Mouse (Mus musculus) layer of hippocampus, adult 18-20 months (tissue): ENCODE measurements around the gene Armcx3. TPM values are rescaled to one million over a fixed set of nuclear protein-coding genes. Genes with fewer than 3 reads are reported as not detected.
"Not testable (repeated sequence)": the region's sequence is repeated elsewhere in the genome, so short reads cannot be mapped to it uniquely, and the experiment has no call there.

Experiments used
- DNase-seq, 2 experiments: peaks; one replicate each; pipeline ENCODE4 v3.0.0; 2022; ENCODE audit warnings: low spot score in 2 of 2
- long read RNA-seq: library from polyadenylated mRNA; stranded (forward); transcript quantifications from one replicate; pipeline ENCODE4 v2.0.0, GENCODE M21; 2021
- total RNA-seq, 2 experiments: library from RNA; stranded (reverse); gene quantifications; 2 replicates each; pipeline ENCODE4 v1.2.3; 2021

The Armcx3 gene
- 10 to 100 TPM; 72.3 to 85.6 TPM for total RNA-seq
- long read RNA-seq, transcript Armcx3-202 (5 exons, 2,024 nt), result minor isoform, 32 of 181 reads
- long read RNA-seq, transcript Armcx3-201 (5 exons, 3,327 nt), result major isoform, 118 of 181 reads
- long read RNA-seq, partial matches to known transcripts, result 9 of 181 reads
- long read RNA-seq, other reads (novel, unspliced or antisense), result 22 of 181 reads

GRCm38 (mm10) chrX:134756434-134757292 is at the start of gene Armcx3:
Armcx3 (plus strand) TSS chrX:134756595.
- DNase-seq, result peak; percentile 18 to 67

DNA sequence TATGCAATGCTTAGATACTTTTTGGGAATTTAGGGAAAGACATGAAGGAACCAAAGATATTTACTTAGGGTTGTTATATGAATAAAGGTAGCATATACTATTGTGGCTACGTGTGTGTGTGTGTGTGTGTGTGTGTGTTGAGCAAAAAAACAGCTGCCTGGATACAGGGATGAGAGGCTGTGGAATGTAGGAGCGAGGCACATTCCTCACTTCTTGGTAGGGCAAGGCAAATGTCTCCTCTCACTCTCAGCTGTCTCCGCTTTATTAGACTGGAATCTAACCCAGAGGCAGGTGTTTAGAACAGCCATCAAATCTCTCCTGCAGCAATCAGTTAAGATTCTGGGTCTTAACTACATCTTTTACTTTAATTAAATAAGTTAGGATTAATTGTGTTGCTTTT is 39.5 kb upstream of the Armcx3 start:
- no peak for DNase-seq

GRCm38 (mm10) chrX:134717752-134718308 is 38.6 kb upstream of the Armcx3 start, which contains the start of gene Armcx1:
Armcx1 (plus strand) TSS chrX:134717963.
- peak; percentile 60 to 77 for DNase-seq

- DNase-seq, result peak; percentile 36 to 50
Measured at GRCm38 (mm10) chrX:134718524-134718923, 37.9 kb upstream of the Armcx3 start.

GRCm38 (mm10) chrX:134723762-134724161 is 32.6 kb upstream of the Armcx3 start:
- not testable (repeated sequence) for DNase-seq

DNA sequence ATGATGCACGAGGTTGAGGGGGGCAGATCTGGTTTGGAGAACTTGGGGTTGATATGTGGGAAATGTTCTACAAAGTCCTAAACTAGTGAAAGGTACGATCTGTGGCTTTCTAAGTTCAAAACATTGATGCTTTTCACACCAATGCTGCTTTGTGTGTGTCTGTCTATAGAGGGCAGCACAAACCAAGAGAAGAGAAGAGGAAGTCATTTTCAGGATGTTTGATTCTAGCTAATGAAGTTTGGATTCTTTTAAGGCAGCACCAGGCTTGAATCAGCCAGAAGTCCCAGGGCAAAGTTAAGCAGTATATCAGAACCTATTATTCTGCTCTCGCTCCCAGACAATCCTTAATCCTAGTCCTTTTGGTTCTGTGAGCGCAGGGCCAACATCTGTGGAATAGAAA is 26.6 kb upstream of the Armcx3 start:
- peak in 1 of 2 experiments; percentile 28 for DNase-seq

DNA sequence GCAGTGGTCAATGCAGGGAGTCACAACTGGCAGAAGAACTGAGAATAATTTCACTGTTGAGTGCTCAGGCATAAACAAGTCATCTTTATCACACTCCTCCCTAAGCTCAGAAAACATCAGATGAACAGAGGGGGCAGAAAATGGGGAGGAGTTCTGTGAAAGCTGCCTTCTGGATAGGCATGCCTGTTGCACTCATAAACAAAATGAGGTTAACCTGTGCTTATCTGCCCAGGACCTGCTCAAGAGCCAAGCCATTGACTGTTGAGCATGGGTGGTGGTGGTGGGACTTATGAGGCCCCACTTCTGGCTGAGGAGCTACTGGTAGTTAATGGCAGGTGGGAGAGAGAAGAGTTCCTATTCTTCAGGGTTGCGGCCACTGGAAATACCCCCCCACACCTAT is 18.6 kb upstream of the Armcx3 start:
- DNase-seq, result no peak

- DNase-seq, result no peak
Measured at GRCm38 (mm10) chrX:134739160-134739559, 17.2 kb upstream of the Armcx3 start.

DNA sequence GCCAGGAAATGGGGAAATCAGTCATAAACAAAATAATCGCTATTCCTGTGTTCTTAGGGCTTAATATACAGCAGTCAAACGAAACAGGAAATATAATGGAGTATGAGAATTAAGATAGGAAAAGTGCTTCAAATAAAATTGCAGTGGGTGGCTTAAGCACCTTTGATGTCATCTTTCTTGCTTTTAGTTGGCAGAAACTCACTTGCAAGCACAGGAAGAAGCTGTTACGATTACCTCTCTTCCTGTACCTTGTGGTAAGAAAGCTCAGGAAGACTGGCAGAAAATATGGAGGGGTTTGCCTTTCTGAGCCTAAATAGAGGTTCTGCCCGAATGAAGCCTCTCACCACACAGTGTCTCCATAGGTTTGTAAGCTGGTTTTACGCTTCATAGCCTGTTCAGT is 14.5 kb upstream of the Armcx3 start:
- DNase-seq, result no peak

DNA sequence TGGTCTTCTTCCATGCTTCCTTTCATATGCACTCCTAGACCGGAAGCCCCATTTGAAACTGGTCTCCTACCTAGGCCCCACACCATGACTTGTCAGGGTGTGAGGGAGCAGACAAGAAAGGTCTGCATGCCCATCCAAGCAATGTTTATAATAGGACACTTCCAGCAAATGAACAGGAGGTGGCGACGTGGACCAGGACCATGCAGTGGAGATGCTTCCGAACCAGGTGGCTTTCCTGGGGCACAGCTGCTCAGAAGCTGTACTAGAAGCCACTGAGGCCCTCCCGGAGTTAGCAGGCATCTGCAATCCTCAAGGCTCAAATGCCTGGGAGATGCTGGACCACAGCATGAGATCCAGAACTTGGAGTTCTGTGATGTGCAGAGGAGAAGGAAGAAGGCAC is 9.9 kb upstream of the Armcx3 start:
- peak in 1 of 2 experiments; percentile 52 for DNase-seq

DNA sequence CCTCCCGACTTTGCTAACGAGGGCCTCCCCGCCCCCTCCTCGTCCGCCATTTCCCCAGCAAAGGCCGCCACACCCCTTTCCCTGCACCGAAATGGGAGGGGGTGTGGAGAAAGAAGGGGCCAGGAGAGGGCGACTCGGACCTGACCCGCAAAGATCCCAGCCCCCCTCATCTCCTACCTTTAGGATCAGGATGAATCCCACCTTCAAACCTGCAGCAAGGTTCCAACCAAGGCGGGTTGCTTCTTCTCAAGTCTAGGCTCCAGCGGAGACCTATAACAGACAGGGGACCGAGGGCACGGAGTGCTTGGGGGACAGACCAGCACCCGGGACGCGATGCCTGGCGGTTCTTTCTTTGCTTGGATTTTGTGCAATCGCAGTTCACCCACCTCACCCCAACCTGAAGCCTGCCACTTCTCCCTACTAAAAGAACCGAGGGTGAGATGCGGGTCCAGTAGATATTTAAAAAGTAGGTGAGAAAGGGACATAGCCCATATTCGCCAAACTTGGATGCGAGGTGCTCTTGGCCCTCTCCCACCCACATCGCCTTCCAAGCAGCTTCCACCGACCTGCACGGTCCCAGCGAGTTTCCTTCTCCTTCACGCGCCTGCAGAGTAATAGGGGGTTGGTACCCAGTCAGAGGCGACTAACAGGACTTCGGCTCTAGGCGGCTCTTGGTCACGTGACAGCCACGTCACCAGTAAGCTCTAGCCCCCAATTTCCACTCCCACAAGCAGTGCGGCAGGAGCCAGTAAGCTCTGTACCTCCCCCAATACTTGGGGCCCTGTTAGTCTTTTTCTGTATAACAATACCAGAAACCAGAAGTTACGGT is 5.4 kb upstream of the Armcx3 start, which contains the start of gene Armcx6:
Armcx6 (minus strand) TSS at position 654 of the 829 bp plus-strand sequence.
- peak; percentile 38 to 79 for DNase-seq

- DNase-seq, result no peak
Measured at GRCm38 (mm10) chrX:134751910-134752309, 4.5 kb upstream of the Armcx3 start.

- no peak for DNase-seq
Measured at GRCm38 (mm10) chrX:134752584-134752983, 3.8 kb upstream of the Armcx3 start.

GRCm38 (mm10) chrX:134757293-134757995 is 1.0 kb downstream of the Armcx3 start:
- DNase-seq, result peak in 1 of 2 experiments; percentile 7

DNA sequence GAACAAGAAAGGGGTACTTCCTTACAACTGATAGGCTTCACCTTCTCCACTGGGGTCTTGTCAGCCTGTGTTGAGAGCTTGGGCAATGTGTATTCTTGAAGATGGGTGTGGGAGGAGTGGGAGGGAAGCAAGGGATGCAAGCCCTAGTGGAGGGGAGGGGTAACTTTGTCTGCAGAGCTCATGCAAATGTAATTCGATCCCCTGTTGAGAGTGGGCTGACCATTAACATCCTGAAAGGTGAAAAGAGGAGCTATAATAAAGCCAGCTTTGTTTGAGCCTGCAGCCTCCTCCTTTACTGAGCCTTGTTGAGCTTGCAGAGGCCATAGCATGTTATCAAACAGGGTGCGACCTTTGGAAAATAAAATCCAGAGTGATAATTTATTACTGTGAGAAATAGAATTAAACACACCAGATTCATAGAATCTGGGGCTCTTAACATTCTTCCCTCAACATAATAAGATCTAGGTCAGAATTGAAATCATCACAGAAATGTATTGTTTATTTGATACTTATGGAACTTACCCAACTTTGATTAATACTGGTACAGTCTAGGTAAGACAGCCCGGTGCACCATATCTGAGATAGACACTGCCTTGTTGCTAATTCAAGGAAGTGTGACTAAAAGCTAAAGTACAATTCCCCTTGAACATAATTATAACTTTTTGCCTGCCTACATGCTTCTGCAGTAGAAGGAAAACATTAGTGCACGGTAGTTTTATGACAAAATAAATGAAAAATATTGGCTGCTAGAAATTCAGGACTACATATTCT is 7.2 kb downstream of the Armcx3 start:
- not testable (repeated sequence) for DNase-seq

- DNase-seq, result no peak
Measured at GRCm38 (mm10) chrX:134787728-134788127, 31.3 kb downstream of the Armcx3 start.

- DNase-seq, result peak; percentile 25 to 39
Measured at GRCm38 (mm10) chrX:134807833-134808754, 51.7 kb downstream of the Armcx3 start.

DNA sequence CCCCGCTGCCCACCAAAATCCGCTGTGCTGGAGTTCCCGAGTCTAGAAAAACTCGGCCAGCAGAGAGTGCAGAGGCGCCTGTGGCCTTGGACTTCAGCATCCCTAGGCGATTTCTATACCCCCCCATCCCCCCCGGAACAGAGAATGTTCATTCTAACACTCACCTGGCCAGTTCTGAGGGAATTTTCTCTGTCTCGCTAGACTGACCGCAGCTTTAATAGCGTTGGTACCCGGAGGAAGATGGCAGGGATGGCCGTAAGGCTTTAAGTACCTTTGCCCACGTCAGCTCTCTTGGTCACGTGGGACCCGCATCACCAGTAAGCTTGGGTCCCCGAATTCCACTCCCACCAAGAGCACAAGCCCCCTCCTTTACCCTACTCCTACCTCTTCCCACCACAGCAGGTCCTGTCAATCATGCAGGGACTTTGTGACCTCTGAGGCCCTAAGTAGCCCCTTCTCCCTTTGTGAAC is 52.4 kb downstream of the Armcx3 start, which contains the start of gene Armcx2:
Armcx2 (minus strand) TSS at position 467 of the 470 bp plus-strand sequence.
- peak; percentile 39 to 62 for DNase-seq
